Mouse (Mus musculus) heart, embryonic 16.5 days (tissue): ENCODE measurements around the gene B3gnt4. TPM values are rescaled to one million over a fixed set of nuclear protein-coding genes. Genes with fewer than 3 reads are reported as not detected.

Experiments used
- ATAC-seq: fragments of 200-750 bp; cut with Nextera tagmentation; replicated peaks from 2 replicates; pipeline ENCODE4 v1.8.0; 2017; ENCODE audit warnings: moderate number of reproducible peaks; ENCODE audit not compliant: insufficient read depth, low FRiP score; ENCODE audit errors: extremely low read depth
- H3K27ac ChIP-seq: fragments of 300-500 bp; sonication (generic); 2 replicates; pipeline ENCODE4 v1.5.1; 2014; ENCODE audit warnings: mild to moderate bottlenecking, low read length, control low read depth, moderate library complexity
- H3K27me3 ChIP-seq: fragments of 300-500 bp; sonication (generic); 2 replicates; pipeline ENCODE4 v1.6.1; 2014; ENCODE audit warnings: low read length, mixed read lengths; ENCODE audit not compliant: control insufficient read depth, insufficient read depth
- H3K36me3 ChIP-seq: fragments of 300-500 bp; sonication (generic); 2 replicates; pipeline ENCODE4 v1.6.1; 2014; ENCODE audit not compliant: control insufficient read depth, insufficient read depth
- H3K4me1 ChIP-seq: fragments of 300-500 bp; sonication (generic); 2 replicates; pipeline ENCODE4 v1.6.1; 2014; ENCODE audit warnings: low read length, mixed read lengths; ENCODE audit not compliant: control insufficient read depth, insufficient read depth
- H3K4me2 ChIP-seq: fragments of 300-500 bp; sonication (generic); 2 replicates; pipeline ENCODE4 v1.6.1; 2014; ENCODE audit warnings: low read depth, mild to moderate bottlenecking, control low read depth, low read length
- H3K4me3 ChIP-seq: fragments of 300-500 bp; sonication (generic); 2 replicates; pipeline ENCODE4 v1.5.1; 2014; ENCODE audit warnings: mild to moderate bottlenecking, control low read depth, low read length
- H3K9ac ChIP-seq: fragments of 300-500 bp; sonication (generic); 2 replicates; pipeline ENCODE4 v1.6.1; 2014; ENCODE audit warnings: low read length, control low read depth
- H3K9me3 ChIP-seq: fragments of 300-500 bp; sonication (generic); replicated peaks from 2 replicates; pipeline ENCODE4 v1.6.1; 2016; ENCODE audit warnings: low read length; ENCODE audit not compliant: control insufficient read depth
- WGBS: fragments of 180-500 bp; shearing (Covaris S2); extraction: QIAGEN DNeasy Blood & Tissue Kit; methylation state at CpG from one replicate; pipeline ENCODE4 v1.1.7; 2014; 5-methylcytosine and 5-hydroxymethylcytosine counted together
- microRNA-seq: library from miRNA; unstranded; fragments of <30 nt; microRNA quantifications from one replicate; pipeline ENCODE4, GENCODE M21; 2017
- polyA plus RNA-seq: library from polyadenylated mRNA; unstranded; fragments of >200 nt; fragmentation: Nextera tagmentation; extraction: Ambion mirVana; gene quantifications from 2 replicates; pipeline ENCODE4 v1.2.1, GENCODE M21; 2015

Gene B3gnt4
- polyA plus RNA-seq, 1 experiment from 2014 or later = 0.17 TPM

GRCm38 (mm10) chr5:123556451-123556850 lies 46.2 kb downstream of the B3gnt4 start:
- Histone ChIP-seq H3K4me3 (no peak overlapping the region), H3K9me3 (no peaks in the 10 kb centered on the region), H3K4me1 (peaks cover 2% of the 10 kb centered on the region; the same call in 1 of the 2 replicates), H3K9ac (no peak overlapping the region), H3K36me3 (peaks cover 25% of the 10 kb centered on the region), H3K27me3 (no peaks in the 10 kb centered on the region), H3K4me2 (no peak overlapping the region), H3K27ac (no peak overlapping the region)
- ATAC-seq = no peak
- WGBS = 79% methylated on average over 2 of the region's 2 CpGs

- H3K9ac ChIP-seq = no peak overlapping the region
- H3K4me3 ChIP-seq = no peak overlapping the region
- no peaks in the 10 kb centered on the region for H3K27me3 ChIP-seq
- H3K36me3 ChIP-seq = peaks cover 51% of the 10 kb centered on the region
- WGBS = 90% methylated on average over 8 of the region's 8 CpGs
- H3K27ac ChIP-seq = no peak overlapping the region
- H3K9me3 ChIP-seq = no peaks in the 10 kb centered on the region
- no peak for ATAC-seq
- peaks cover 2% of the 10 kb centered on the region; the same call in 1 of the 2 replicates for H3K4me1 ChIP-seq
- no peak overlapping the region for H3K4me2 ChIP-seq
These were observed 49.3 kb downstream of the B3gnt4 start for GRCm38 (mm10) chr5:123559588-123559987.

GRCm38 (mm10) chr5:123561128-123561527 lies 50.9 kb downstream of the B3gnt4 start:
- H3K27ac ChIP-seq = no peak overlapping the region
- no peak overlapping the region for H3K4me2 ChIP-seq
- H3K36me3 ChIP-seq = peaks cover 60% of the 10 kb centered on the region
- no peak for ATAC-seq
- no peak overlapping the region for H3K4me3 ChIP-seq
- no peaks in the 10 kb centered on the region for H3K27me3 ChIP-seq
- H3K9ac ChIP-seq = no peak overlapping the region
- WGBS = 90% methylated on average over 11 of the region's 11 CpGs
- peaks cover 2% of the 10 kb centered on the region; the same call in 1 of the 2 replicates for H3K4me1 ChIP-seq
- no peaks in the 10 kb centered on the region for H3K9me3 ChIP-seq

Small RNA genes lying within 50 kb of the gene (microRNA-seq; reads per million reads assigned to microRNA genes)
- gene Mir7647 = not detected

Other genes with a start within 250 kb of the B3gnt4 start
- gene Bcl7a, start 166.6 kb upstream of the B3gnt4 start, polyA plus RNA-seq = 14.8 and 15.5 TPM in 2 replicates
- gene Mlxip, start 115.7 kb upstream of the B3gnt4 start, polyA plus RNA-seq = 12.3 and 12.4 TPM in 2 replicates
- 0.07 and 0.09 TPM in 2 replicates for gene Lrrc43, start 21.2 kb upstream of the B3gnt4 start, polyA plus RNA-seq
- not detected in 2 replicates for gene Il31, start 21.0 kb upstream of the B3gnt4 start, polyA plus RNA-seq
- gene Diablo, start 13.7 kb downstream of the B3gnt4 start, polyA plus RNA-seq = 103 and 105 TPM in 2 replicates
- gene Gm49027, start 15.0 kb downstream of the B3gnt4 start, polyA plus RNA-seq = 0.09 and 0.34 TPM in 2 replicates
- gene Vps33a, start 62.6 kb downstream of the B3gnt4 start, polyA plus RNA-seq = 21.5 and 26.3 TPM in 2 replicates
- gene Clip1, start 174.2 kb downstream of the B3gnt4 start, polyA plus RNA-seq = 53.1 and 54.0 TPM in 2 replicates
- 53.5 and 58.5 TPM in 2 replicates for gene Zcchc8, start 210.6 kb downstream of the B3gnt4 start, polyA plus RNA-seq
- gene Rsrc2, start 239.0 kb downstream of the B3gnt4 start, polyA plus RNA-seq = 70.6 and 83.9 TPM in 2 replicates
- 16.4 and 17.8 TPM in 2 replicates for gene Kntc1, start 239.3 kb downstream of the B3gnt4 start, polyA plus RNA-seq